Mouse (Mus musculus): ENCODE results near the gene Timeless. TPM values are rescaled to one million over a fixed set of nuclear protein-coding genes. Genes with fewer than 3 reads are reported as not detected.
"Not testable (repeated sequence)": the region's sequence is repeated elsewhere in the genome, so short reads cannot be mapped to it uniquely, and the experiment has no call there.

The Timeless gene
- total RNA-seq, 2 experiments from 2014 or later, result 4.1 to 7.6 TPM

GRCm38 (mm10) chr10:128253677-128254255 is 21.9 kb downstream of the Timeless start, which contains the start of gene Apon:
Gene Apon (plus strand): TSS chr10:128254096.
- no peak for DNase-seq (ENCODE audit: low spot score in 2 of 2)

- no peak for DNase-seq (ENCODE audit: low spot score in 2 of 2)
Observed at GRCm38 (mm10) chr10:128255925-128256324, 24.1 kb downstream of the Timeless start.

- no peak for DNase-seq (ENCODE audit: low spot score in 2 of 2)
Observed at GRCm38 (mm10) chr10:128256328-128256727, 24.5 kb downstream of the Timeless start.

- no peak for DNase-seq (ENCODE audit: low spot score in 2 of 2)
Observed at GRCm38 (mm10) chr10:128258953-128259352, 27.1 kb downstream of the Timeless start.

- no peak for DNase-seq (ENCODE audit: low spot score in 2 of 2)
Observed at GRCm38 (mm10) chr10:128259946-128260345, 28.1 kb downstream of the Timeless start.

GRCm38 (mm10) chr10:128260376-128260775 is 28.5 kb downstream of the Timeless start:
- DNase-seq (ENCODE audit: low spot score in 2 of 2), result not testable (repeated sequence)

GRCm38 (mm10) chr10:128262300-128262699 is 30.4 kb downstream of the Timeless start:
- DNase-seq (ENCODE audit: low spot score in 2 of 2), result no peak

GRCm38 (mm10) chr10:128263393-128264310 is 31.8 kb downstream of the Timeless start:
- DNase-seq (ENCODE audit: low spot score in 2 of 2), result no peak

- no peak for DNase-seq (ENCODE audit: low spot score in 2 of 2)
Observed at GRCm38 (mm10) chr10:128268371-128268770, 36.5 kb downstream of the Timeless start, which contains the start of gene Apof. Gene Apof (plus strand): TSS chr10:128268671.

- DNase-seq (ENCODE audit: low spot score in 2 of 2), result no peak
Observed at GRCm38 (mm10) chr10:128269206-128269910, 37.5 kb downstream of the Timeless start.

- DNase-seq (ENCODE audit: low spot score in 2 of 2), result peak; percentile 94 to 98
Observed at GRCm38 (mm10) chr10:128270287-128270841, 38.5 kb downstream of the Timeless start, which contains the start of gene Stat2. Gene Stat2 (plus strand): TSS chr10:128270559.

GRCm38 (mm10) chr10:128270866-128271265 is 39.0 kb downstream of the Timeless start:
- no peak for DNase-seq (ENCODE audit: low spot score in 2 of 2)

GRCm38 (mm10) chr10:128271883-128272282 is 40.0 kb downstream of the Timeless start:
- DNase-seq (ENCODE audit: low spot score in 2 of 2), result no peak

- not testable (repeated sequence) for DNase-seq (ENCODE audit: low spot score in 2 of 2)
Observed at GRCm38 (mm10) chr10:128272819-128273439, 41.1 kb downstream of the Timeless start.

GRCm38 (mm10) chr10:128275374-128275773 is 43.5 kb downstream of the Timeless start:
- not testable (repeated sequence) for DNase-seq (ENCODE audit: low spot score in 2 of 2)

GRCm38 (mm10) chr10:128278158-128278557 is 46.3 kb downstream of the Timeless start:
- no peak for DNase-seq (ENCODE audit: low spot score in 2 of 2)

- no peak for DNase-seq (ENCODE audit: low spot score in 2 of 2)
Observed at GRCm38 (mm10) chr10:128280943-128281342, 49.1 kb downstream of the Timeless start.

- no peak for DNase-seq (ENCODE audit: low spot score in 2 of 2)
Observed at GRCm38 (mm10) chr10:128281682-128282081, 49.8 kb downstream of the Timeless start.

- no peak for DNase-seq (ENCODE audit: low spot score in 2 of 2)
Observed at GRCm38 (mm10) chr10:128282886-128283450, 51.1 kb downstream of the Timeless start.
